Mouse (Mus musculus): Measurements from ENCODE around the gene Cdh4. TPM values are rescaled to one million over a fixed set of nuclear protein-coding genes. Genes with fewer than 3 reads are reported as not detected.
A peak's percentile ranks its signal among the peaks of the same experiment; 100 is the strongest.

Cdh4 gene
- polyA plus RNA-seq, 1 experiment from 2014 or later, result 15.0 TPM

- Histone ChIP-seq H3K4me1 (peaks cover 14% of the 10 kb centered on the region), H3K36me3 (no peaks in the 10 kb centered on the region), H3K9ac (no peak overlapping the region), H3K27me3 (no peaks in the 10 kb centered on the region; the same call in 1 of the 2 replicates), H3K4me2 (replicated peaks) (no peak overlapping the region), H3K9me3 (no peaks in the 10 kb centered on the region), H3K4me3 (no peak overlapping the region), H3K27ac (no peak overlapping the region)
- ATAC-seq (ENCODE audit: insufficient number of reproducible peaks, insufficient read depth, low FRiP score, low TSS enrichment), result peak; percentile 43; the same call in 1 of the 2 replicates
- 11% methylated on average over 13 of the region's 13 CpGs for WGBS
Observed at GRCm38 (mm10) chr2:179774440-179775110, 332.3 kb downstream of the Cdh4 start.

- H3K27ac ChIP-seq, result no peak overlapping the region
- WGBS, result 78% methylated on average over 10 of the region's 10 CpGs
- H3K4me2 ChIP-seq (replicated peaks), result no peak overlapping the region
- H3K4me1 ChIP-seq, result peaks cover 14% of the 10 kb centered on the region
- no peaks in the 10 kb centered on the region for H3K9me3 ChIP-seq
- H3K36me3 ChIP-seq, result no peaks in the 10 kb centered on the region
- no peak overlapping the region for H3K4me3 ChIP-seq
- ATAC-seq (ENCODE audit: insufficient number of reproducible peaks, insufficient read depth, low FRiP score, low TSS enrichment), result no peak
- H3K9ac ChIP-seq, result no peak overlapping the region
- no peaks in the 10 kb centered on the region; the same call in 1 of the 2 replicates for H3K27me3 ChIP-seq
Observed at GRCm38 (mm10) chr2:179775999-179776705, 333.9 kb downstream of the Cdh4 start.

GRCm38 (mm10) chr2:179779266-179779665 lies 337.0 kb downstream of the Cdh4 start:
- Histone ChIP-seq H3K9ac (no peak overlapping the region), H3K4me1 (peaks cover 9% of the 10 kb centered on the region), H3K4me2 (replicated peaks) (no peak overlapping the region), H3K4me3 (no peak overlapping the region), H3K36me3 (no peaks in the 10 kb centered on the region), H3K27ac (no peak overlapping the region), H3K9me3 (no peaks in the 10 kb centered on the region), H3K27me3 (no peaks in the 10 kb centered on the region; the same call in 1 of the 2 replicates)
- no peak for ATAC-seq (ENCODE audit: insufficient number of reproducible peaks, insufficient read depth, low FRiP score, low TSS enrichment)
- whole genome bisulfite sequencing, result 63% methylated on average over 9 of the region's 9 CpGs

GRCm38 (mm10) chr2:179780961-179781360 lies 338.7 kb downstream of the Cdh4 start:
- H3K27ac ChIP-seq, result no peak overlapping the region
- no peak overlapping the region for H3K9ac ChIP-seq
- no peaks in the 10 kb centered on the region for H3K36me3 ChIP-seq
- no peak for ATAC-seq (ENCODE audit: insufficient number of reproducible peaks, insufficient read depth, low FRiP score, low TSS enrichment)
- no peaks in the 10 kb centered on the region; the same call in 1 of the 2 replicates for H3K27me3 ChIP-seq
- no peak overlapping the region for H3K4me3 ChIP-seq
- no peak overlapping the region for H3K4me2 ChIP-seq (replicated peaks)
- WGBS, result 29% methylated on average over 4 of the region's 4 CpGs
- H3K9me3 ChIP-seq, result no peaks in the 10 kb centered on the region
- H3K4me1 ChIP-seq, result peaks cover 4% of the 10 kb centered on the region; the same call in 1 of the 2 replicates

- Histone ChIP-seq H3K9me3 (no peaks in the 10 kb centered on the region), H3K36me3 (no peaks in the 10 kb centered on the region), H3K27me3 (no peaks in the 10 kb centered on the region), H3K4me1 (peaks cover under 1% of the 10 kb centered on the region; the same call in 1 of the 2 replicates), H3K27ac (no peak overlapping the region), H3K4me3 (no peak overlapping the region), H3K9ac (no peak overlapping the region), H3K4me2 (replicated peaks) (no peak overlapping the region)
- WGBS, result 51% methylated on average over 18 of the region's 18 CpGs
- no peak; the same call in 1 of the 2 replicates for ATAC-seq (ENCODE audit: insufficient number of reproducible peaks, insufficient read depth, low FRiP score, low TSS enrichment)
Observed at GRCm38 (mm10) chr2:179787256-179787655, 345.0 kb downstream of the Cdh4 start.

GRCm38 (mm10) chr2:179787797-179788196 lies 345.6 kb downstream of the Cdh4 start:
- Histone ChIP-seq H3K4me2 (replicated peaks) (no peak overlapping the region), H3K27ac (no peak overlapping the region), H3K4me1 (peaks cover 6% of the 10 kb centered on the region), H3K9ac (no peak overlapping the region), H3K4me3 (no peak overlapping the region), H3K36me3 (no peaks in the 10 kb centered on the region), H3K9me3 (no peaks in the 10 kb centered on the region), H3K27me3 (no peaks in the 10 kb centered on the region)
- no peak for ATAC-seq (ENCODE audit: insufficient number of reproducible peaks, insufficient read depth, low FRiP score, low TSS enrichment)
- 75% methylated on average over 4 of the region's 5 CpGs for WGBS

GRCm38 (mm10) chr2:179790684-179791083 lies 348.5 kb downstream of the Cdh4 start:
- no peak overlapping the region for H3K4me2 ChIP-seq (replicated peaks)
- H3K9me3 ChIP-seq, result no peaks in the 10 kb centered on the region
- WGBS, result 75% methylated on average over 3 of the region's 3 CpGs
- no peaks in the 10 kb centered on the region for H3K36me3 ChIP-seq
- ATAC-seq (ENCODE audit: insufficient number of reproducible peaks, insufficient read depth, low FRiP score, low TSS enrichment), result no peak
- H3K9ac ChIP-seq, result no peak overlapping the region
- H3K27ac ChIP-seq, result no peak overlapping the region
- 0 out of 2 replicates have a peak, but pooled peaks cover 5% of the 10 kb centered on the region for H3K27me3 ChIP-seq
- H3K4me1 ChIP-seq, result peaks cover 18% of the 10 kb centered on the region
- H3K4me3 ChIP-seq, result no peak overlapping the region

- 39% methylated on average over 13 of the region's 13 CpGs for WGBS
- H3K36me3 ChIP-seq, result no peaks in the 10 kb centered on the region
- H3K27ac ChIP-seq, result no peak overlapping the region
- H3K9me3 ChIP-seq, result no peaks in the 10 kb centered on the region
- no peak overlapping the region for H3K4me3 ChIP-seq
- H3K27me3 ChIP-seq, result 0 out of 2 replicates have a peak, but pooled peaks cover 10% of the 10 kb centered on the region
- peak; percentile 22; the same call in 1 of the 2 replicates for ATAC-seq (ENCODE audit: insufficient number of reproducible peaks, insufficient read depth, low FRiP score, low TSS enrichment)
- H3K4me1 ChIP-seq, result peaks cover 18% of the 10 kb centered on the region
- no peak overlapping the region for H3K4me2 ChIP-seq (replicated peaks)
- H3K9ac ChIP-seq, result no peak overlapping the region
Observed at GRCm38 (mm10) chr2:179792426-179793133, 350.3 kb downstream of the Cdh4 start.

- H3K4me1 ChIP-seq, result peaks cover 18% of the 10 kb centered on the region
- H3K36me3 ChIP-seq, result no peaks in the 10 kb centered on the region
- H3K4me2 ChIP-seq (replicated peaks), result no peak overlapping the region
- no peak overlapping the region for H3K9ac ChIP-seq
- ATAC-seq (ENCODE audit: insufficient number of reproducible peaks, insufficient read depth, low FRiP score, low TSS enrichment), result no peak
- H3K27me3 ChIP-seq, result 0 out of 2 replicates have a peak, but pooled peaks cover 10% of the 10 kb centered on the region
- H3K9me3 ChIP-seq, result no peaks in the 10 kb centered on the region
- H3K27ac ChIP-seq, result no peak overlapping the region
- WGBS, result 53% methylated on average over 1 of the region's 1 CpGs
- H3K4me3 ChIP-seq, result no peak overlapping the region
Observed at GRCm38 (mm10) chr2:179794354-179794753, 352.1 kb downstream of the Cdh4 start.

GRCm38 (mm10) chr2:179795452-179795851 lies 353.2 kb downstream of the Cdh4 start:
- Histone ChIP-seq H3K36me3 (no peaks in the 10 kb centered on the region), H3K9me3 (no peaks in the 10 kb centered on the region), H3K27ac (no peak overlapping the region), H3K4me1 (peaks cover 23% of the 10 kb centered on the region), H3K9ac (no peak overlapping the region), H3K4me3 (no peak overlapping the region), H3K4me2 (replicated peaks) (no peak overlapping the region), H3K27me3 (0 out of 2 replicates have a peak, but pooled peaks cover 10% of the 10 kb centered on the region)
- ATAC-seq (ENCODE audit: insufficient number of reproducible peaks, insufficient read depth, low FRiP score, low TSS enrichment), result no peak
- WGBS, result 75% methylated on average over 12 of the region's 12 CpGs

- H3K27me3 ChIP-seq, result 0 out of 2 replicates have a peak, but pooled peaks cover 11% of the 10 kb centered on the region
- H3K4me2 ChIP-seq (replicated peaks), result no peak overlapping the region
- no peak overlapping the region for H3K4me3 ChIP-seq
- H3K36me3 ChIP-seq, result no peaks in the 10 kb centered on the region
- no peak overlapping the region for H3K9ac ChIP-seq
- WGBS, result 85% methylated on average over 19 of the region's 19 CpGs
- no peak overlapping the region for H3K27ac ChIP-seq
- H3K9me3 ChIP-seq, result no peaks in the 10 kb centered on the region
- ATAC-seq (ENCODE audit: insufficient number of reproducible peaks, insufficient read depth, low FRiP score, low TSS enrichment), result no peak
- H3K4me1 ChIP-seq, result peaks cover 25% of the 10 kb centered on the region
Observed at GRCm38 (mm10) chr2:179799906-179800532, 357.8 kb downstream of the Cdh4 start.

Measured in embryonic facial prominence, embryonic 12.5 days (tissue).